Mouse (Mus musculus) brown adipose tissue, adult 24 weeks (tissue): Measurements from ENCODE around the gene Zfp414. TPM values are rescaled to one million over a fixed set of nuclear protein-coding genes. Genes with fewer than 3 reads are reported as not detected.
"Not testable (repeated sequence)": the region's sequence is repeated elsewhere in the genome, so short reads cannot be mapped to it uniquely, and the experiment has no call there.

Experiments used
- H3K27ac ChIP-seq: fragments of 200-500 bp; replicated peaks from 2 replicates; pipeline ENCODE4 v1.5.1; 2012; ENCODE audit warnings: low read depth, mild to moderate bottlenecking, low read length
- H3K4me1 ChIP-seq: fragments of 200-500 bp; 2 replicates; pipeline ENCODE4 v1.6.1; 2012; ENCODE audit warnings: low read length, mixed read lengths; ENCODE audit not compliant: control insufficient read depth, insufficient read depth, insufficient read length
- H3K4me3 ChIP-seq: fragments of 200-500 bp; 2 replicates; pipeline ENCODE4 v1.5.1; 2012; ENCODE audit warnings: low read depth, mild to moderate bottlenecking, low read length, moderate library complexity; ENCODE audit not compliant: insufficient read depth
- polyA plus RNA-seq: library from polyadenylated mRNA; stranded (reverse); fragments of >200 nt; gene quantifications from 2 replicates; pipeline ENCODE4 v1.2.4, GENCODE M21; 2012; ENCODE audit not compliant: missing spikeins, insufficient read depth, insufficient read length

Gene Zfp414
- polyA plus RNA-seq: 13.6 and 15.9 TPM in 2 replicates

- peak within 1 kb of the TSS; percentile 99 for H3K27ac ChIP-seq
- H3K4me1 ChIP-seq: 0 out of 2 replicates have a peak, but pooled peaks cover 4% of the 10 kb centered on the region
Measured at GRCm38 (mm10) chr17:33628621-33629486, at the start of gene Zfp414. TSS of gene Zfp414 (plus strand) at chr17:33629090.

GRCm38 (mm10) chr17:33584061-33584460 is 44.8 kb upstream of the Zfp414 start:
- H3K4me3 ChIP-seq: no peak overlapping the region
- no peak overlapping the region for H3K27ac ChIP-seq
- H3K4me1 ChIP-seq: no peaks in the 10 kb centered on the region

More at GRCm38 (mm10) chr17:33628621-33629486, at the start of gene Zfp414:
- H3K4me3 ChIP-seq: peak within 1 kb of the TSS; percentile 88

- H3K4me1 ChIP-seq: no peaks in the 10 kb centered on the region
- H3K4me3 ChIP-seq: no peak overlapping the region
- no peak overlapping the region for H3K27ac ChIP-seq
Measured at GRCm38 (mm10) chr17:33586011-33586410, 42.9 kb upstream of the Zfp414 start.

- no peaks in the 10 kb centered on the region for H3K4me1 ChIP-seq
- H3K4me3 ChIP-seq: no peak overlapping the region
- no peak overlapping the region for H3K27ac ChIP-seq
Measured at GRCm38 (mm10) chr17:33597271-33597670, 31.6 kb upstream of the Zfp414 start.

- Histone ChIP-seq H3K27ac (no peak overlapping the region), H3K4me3 (no peak overlapping the region), H3K4me1 (no peaks in the 10 kb centered on the region)
Measured at GRCm38 (mm10) chr17:33598506-33598905, 30.4 kb upstream of the Zfp414 start.

GRCm38 (mm10) chr17:33599836-33600475 is 28.9 kb upstream of the Zfp414 start:
- no peak overlapping the region for H3K27ac ChIP-seq
- H3K4me3 ChIP-seq: no peak overlapping the region
- no peaks in the 10 kb centered on the region for H3K4me1 ChIP-seq

- Histone ChIP-seq H3K4me1 (no peaks in the 10 kb centered on the region), H3K4me3 (no peak overlapping the region), H3K27ac (no peak overlapping the region)
Measured at GRCm38 (mm10) chr17:33600831-33601230, 28.1 kb upstream of the Zfp414 start.

GRCm38 (mm10) chr17:33601947-33602346 is 26.9 kb upstream of the Zfp414 start:
- Histone ChIP-seq H3K27ac (no peak overlapping the region), H3K4me1 (no peaks in the 10 kb centered on the region), H3K4me3 (no peak overlapping the region)

- Histone ChIP-seq H3K4me3 (no peak overlapping the region), H3K4me1 (no peaks in the 10 kb centered on the region), H3K27ac (no peak overlapping the region)
Measured at GRCm38 (mm10) chr17:33607273-33607672, 21.6 kb upstream of the Zfp414 start.

GRCm38 (mm10) chr17:33610548-33610947 is 18.3 kb upstream of the Zfp414 start:
- H3K4me3 ChIP-seq: no peak overlapping the region
- no peaks in the 10 kb centered on the region for H3K4me1 ChIP-seq
- no peak overlapping the region for H3K27ac ChIP-seq

- H3K4me1 ChIP-seq, H3K4me3 ChIP-seq, H3K27ac ChIP-seq: not testable (repeated sequence)
Measured at GRCm38 (mm10) chr17:33613726-33614125, 15.2 kb upstream of the Zfp414 start.

- Histone ChIP-seq H3K4me1 (0 out of 2 replicates have a peak, but pooled peaks cover 4% of the 10 kb centered on the region), H3K4me3 (no peak overlapping the region), H3K27ac (no peak overlapping the region)
Measured at GRCm38 (mm10) chr17:33627281-33627680, 1.6 kb upstream of the Zfp414 start.

- Histone ChIP-seq H3K4me1 (0 out of 2 replicates have a peak, but pooled peaks cover 4% of the 10 kb centered on the region), H3K27ac (peak overlapping the region; percentile 46), H3K4me3 (peak overlapping the region; percentile 88)
Measured at GRCm38 (mm10) chr17:33629487-33630125, 716 bp downstream of the Zfp414 start.

GRCm38 (mm10) chr17:33630171-33630895 is 1.4 kb downstream of the Zfp414 start:
- Histone ChIP-seq H3K27ac (no peak overlapping the region), H3K4me1 (0 out of 2 replicates have a peak, but pooled peaks cover 4% of the 10 kb centered on the region), H3K4me3 (0 out of 2 replicates have a peak overlapping the region, but pooled peaks have one; percentile 2)
